ENCODE assay signal across 9 mouse cellular contexts in genomic region chr13:54950131-54950530, GRCm38 (mm10). TPM values are rescaled to one million over a fixed set of nuclear protein-coding genes. Genes with fewer than 3 reads are reported as not detected.
DNase-seq lines count a peak whose midpoint lies in the region; ATAC-seq lines count a peak whose summit lies in the region.
"Had no signal": no experiment of that assay in that cellular context is flagged by ENCODE, and none has a peak within 500 bp of the region (broad histone marks: within the 10 kb centered on the region; RNA-seq: fewer than 3 reads in every experiment).

No protein-coding gene starts in this region.

- peak; percentile 5; the same call in 1 of the 2 replicates for ATAC-seq in lung, embryonic 16.5 days (ENCODE audit: low read depth)
- no peak for ATAC-seq in CD4-positive, CD25-positive, alpha-beta regulatory T cell, adult 4 months

- peak overlapping the region; percentile 11; the same call in 1 of the 2 replicates for H3K9ac ChIP-seq in lung, embryonic 16.5 days (ENCODE audit: low read length)
- H3K9ac ChIP-seq: liver, embryonic 14.5 days had no signal

- H3K36me3 ChIP-seq in lung, embryonic 16.5 days (ENCODE audit: control insufficient read depth, insufficient read depth, low read length), result no peaks in the 10 kb centered on the region
- no peaks in the 10 kb centered on the region for H3K36me3 ChIP-seq in limb, embryonic 10.5 days

- H3K4me2 ChIP-seq in lung, embryonic 16.5 days (ENCODE audit: low read depth, low read length), result peak overlapping the region; percentile 98

- peak overlapping the region; percentile 72 for H3K4me3 ChIP-seq in lung, embryonic 16.5 days (ENCODE audit: low read length)
- peak overlapping the region; percentile 71 for H3K4me3 ChIP-seq in limb, embryonic 10.5 days

- 2% methylated on average over 9 of the region's 9 CpGs for WGBS in lung, embryonic 16.5 days
- WGBS in limb, embryonic 10.5 days, result 2% methylated on average over 9 of the region's 9 CpGs

- H3K27me3 ChIP-seq in lung, embryonic 16.5 days (ENCODE audit: control insufficient read depth, insufficient read depth, low read depth, low read length), result peaks cover 68% of the 10 kb centered on the region
- H3K27me3 ChIP-seq in limb, embryonic 10.5 days (ENCODE audit: low read depth, poor library complexity, severe bottlenecking), result peaks cover 99% of the 10 kb centered on the region

- H3K27ac ChIP-seq in lung, embryonic 16.5 days (ENCODE audit: low read length), result no peak overlapping the region
- no peak overlapping the region for H3K27ac ChIP-seq in limb, embryonic 10.5 days
- H3K27ac ChIP-seq: liver, embryonic 14.5 days had no signal

- peak; percentile 47 to 53 for DNase-seq in cerebellum, adult 18-20 months
- no peak for DNase-seq in cerebellum, adult 8-10 months
- DNase-seq in lung, adult 18-20 months, result no peak
- DNase-seq in limb, embryonic 10.5 days (ENCODE audit: low spot score), result no peak
- peak; percentile 57 for DNase-seq in retina, postnatal 1 day
- DNase-seq in layer of hippocampus, adult 11-12 months (ENCODE audit: low spot score), result no peak

- H3K4me1 ChIP-seq in lung, embryonic 16.5 days (replicated peaks; ENCODE audit: control insufficient read depth, insufficient read depth, low read length), result peaks cover 11% of the 10 kb centered on the region
- H3K4me1 ChIP-seq in limb, embryonic 10.5 days, result peaks cover 26% of the 10 kb centered on the region

- H3K9me3 ChIP-seq in lung, embryonic 16.5 days (ENCODE audit: control insufficient read depth, low read length), result no peaks in the 10 kb centered on the region
- no peaks in the 10 kb centered on the region for H3K9me3 ChIP-seq in limb, embryonic 10.5 days (replicated peaks)

RNA-seq across cellular contexts. Expression of gene Unc5a, which starts 0.9 kb away (rescaled TPM):
- 4.3 TPM in 2 replicates for polyA plus RNA-seq in lung, embryonic 16.5 days (2015; fragmentation: Nextera tagmentation; extraction: Ambion mirVana)
- 1.3 and 1.6 TPM in 2 replicates for polyA plus RNA-seq in limb, embryonic 10.5 days (2016; fragmentation: Nextera tagmentation; extraction: Ambion mirVana)
- polyA plus RNA-seq in CD4-positive, CD25-positive, alpha-beta regulatory T cell, adult 4 months (2017; shearing (Covaris generic)), result under 1 TPM in 1 of 2 experiments, not detected in 1; 0.46 TPM

Comparison
In these comparisons a context has a peak if more than half of its experiments do, and no peak if none do; other contexts are left out.
1. DNase-seq: peak in cerebellum, adult 18-20 months (2 of 2) and retina, postnatal 1 day (single experiment); none in cerebellum, adult 8-10 months (single experiment), lung, adult 18-20 months (0 of 2), limb, embryonic 10.5 days (single experiment) and layer of hippocampus, adult 11-12 months (single experiment).